Mouse (Mus musculus) C2C12 (cell line): Measurements from ENCODE around the gene Enox1.

ENCODE experiments used
- CEBPB ChIP-seq: IDR thresholded peaks from one replicate; pipeline ENCODE4 v1.6.1; 2011; ENCODE audit warnings: low read depth, mild to moderate bottlenecking, control low read depth, moderate library complexity
- CTCF ChIP-seq: IDR thresholded peaks from one replicate; pipeline ENCODE4 v1.5.1; 2011; ENCODE audit not compliant: control insufficient read depth, insufficient read depth, insufficient read length
- MAX ChIP-seq: IDR thresholded peaks from one replicate; pipeline ENCODE4 v1.6.1; 2011; ENCODE audit warnings: mild to moderate bottlenecking, control low read depth
- MYOD1 ChIP-seq: IDR thresholded peaks from one replicate; pipeline ENCODE4 v1.6.1; 2011; ENCODE audit warnings: low read depth; ENCODE audit not compliant: control insufficient read depth, insufficient read length

DNA sequence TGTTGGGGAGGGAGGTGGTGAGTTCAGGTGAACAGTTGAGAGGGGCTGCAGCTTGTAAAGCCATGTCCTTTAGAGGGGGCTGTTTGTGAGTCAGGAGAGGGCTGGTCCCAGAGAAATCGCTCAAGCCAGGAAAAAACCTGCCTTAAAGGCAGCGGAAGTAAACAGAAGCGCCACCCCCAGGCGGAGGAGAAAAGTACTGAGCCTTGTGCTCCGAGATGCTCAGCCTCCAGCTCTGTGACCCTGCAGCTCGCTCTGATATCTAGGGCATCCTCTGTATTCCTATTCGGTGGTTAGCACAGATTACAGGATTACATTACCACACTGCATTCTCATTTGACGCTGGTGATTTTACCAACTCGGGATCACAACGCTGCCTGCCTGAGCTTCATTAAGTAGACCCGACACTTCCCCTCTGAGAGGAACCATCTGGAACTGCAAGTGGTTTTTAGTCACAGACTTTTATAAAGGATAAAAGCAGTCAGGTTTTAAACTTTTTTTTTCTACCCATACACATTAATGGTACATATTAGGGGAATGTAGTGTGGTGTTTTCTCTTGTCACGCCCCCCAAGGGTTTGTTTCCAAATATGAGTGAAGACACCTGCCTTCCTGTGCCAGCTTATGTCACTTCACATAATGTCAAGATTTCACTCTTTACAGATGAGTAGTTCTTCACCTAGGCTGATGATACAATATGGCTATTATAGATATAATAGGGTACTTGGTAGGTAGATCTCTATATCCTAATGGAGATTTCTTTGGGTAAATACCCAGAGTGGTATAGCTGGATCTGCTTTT is 552.0 kb downstream of the Enox1 start:
- TF ChIP-seq CTCF (no peak), MAX (no peak), CEBPB (no peak), MYOD1 (no peak)
